16 mouse cellular contexts compared by ENCODE assay signal in the genomic region with DNA sequence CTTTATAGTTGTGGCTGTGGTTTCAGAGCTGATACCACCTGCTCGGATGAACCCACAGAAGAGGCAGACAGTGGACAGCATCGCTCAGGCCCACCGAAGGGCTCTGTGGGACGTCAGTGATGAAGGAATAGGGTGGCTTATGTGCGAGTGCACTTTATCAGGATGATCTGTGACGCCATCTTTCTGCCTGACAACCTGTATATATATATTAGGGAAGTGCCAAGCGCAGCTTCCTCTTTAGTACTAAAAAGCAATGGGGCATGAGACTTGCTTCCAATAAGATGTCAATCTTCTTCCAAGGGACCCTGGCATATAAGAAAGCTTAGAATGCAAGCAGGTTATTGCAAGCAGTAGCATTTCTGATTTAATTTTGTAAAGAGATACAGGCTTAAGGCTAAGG.
"Had no signal": no experiment of that assay in that cellular context is flagged by ENCODE, and none has a peak within 500 bp of the region (broad histone marks: within the 10 kb centered on the region; RNA-seq: fewer than 3 reads in every experiment).

No protein-coding gene starts in this region.

- ATAC-seq: hindbrain, embryonic 16.5 days; inflammation-experienced regulatory T-cells, adult 6 months; intestine, embryonic 15.5 days; intestine, postnatal 0 days had no signal

- DNase-seq: gastrocnemius, postnatal 14 days; gastrocnemius, postnatal 36 days; heart, adult 2 months; heart, postnatal 14 days; heart, postnatal 4 days; kidney, adult 18-20 months; kidney, adult 8-10 months; kidney, postnatal 10 days; kidney, postnatal 25 days; kidney, postnatal 4 days; liver; liver, embryonic 13.5 days had no signal
